Mouse (Mus musculus) liver, postnatal 0 days (tissue): ENCODE results near the gene Stxbp5. TPM values are rescaled to one million over a fixed set of nuclear protein-coding genes. Genes with fewer than 3 reads are reported as not detected.

ENCODE experiments used
- ATAC-seq: fragments of 200-750 bp; cut with Nextera tagmentation; 2 replicates; pipeline ENCODE4 v1.8.0; 2017; ENCODE audit warnings: mild to moderate bottlenecking, moderate library complexity
- DNase-seq: peaks from one replicate; pipeline ENCODE4 v3.0.0-alpha.2; 2016
- H3K27ac ChIP-seq: fragments of 300-500 bp; sonication (generic); 2 replicates; pipeline ENCODE4 v1.5.1; 2014; ENCODE audit warnings: antibody characterized with exemption, moderate library complexity, mild to moderate bottlenecking, low read depth
- H3K27me3 ChIP-seq: fragments of 300-500 bp; sonication (generic); 2 replicates; pipeline ENCODE4 v1.6.1; 2014; ENCODE audit warnings: low read length, control low read depth, mixed read lengths; ENCODE audit not compliant: insufficient read depth
- H3K36me3 ChIP-seq: fragments of 300-500 bp; sonication (generic); replicated peaks from 2 replicates; pipeline ENCODE4 v1.6.1; 2014; ENCODE audit warnings: mild to moderate bottlenecking, control low read depth, low read length, moderate library complexity, mixed read lengths; ENCODE audit not compliant: insufficient read depth
- H3K4me1 ChIP-seq: fragments of 300-500 bp; sonication (generic); 2 replicates; pipeline ENCODE4 v1.6.1; 2014; ENCODE audit warnings: antibody characterized with exemption, mild to moderate bottlenecking, control low read depth; ENCODE audit not compliant: insufficient read depth
- H3K4me2 ChIP-seq: fragments of 300-500 bp; sonication (generic); 2 replicates; pipeline ENCODE4 v1.6.1; 2014; ENCODE audit warnings: low read depth, mild to moderate bottlenecking, low read length, moderate library complexity, mixed read lengths
- H3K4me3 ChIP-seq: fragments of 300-500 bp; sonication (generic); 2 replicates; pipeline ENCODE4 v1.5.1; 2014; ENCODE audit warnings: low read depth, low read length
- H3K9ac ChIP-seq: fragments of 300-500 bp; sonication (generic); replicated peaks from 2 replicates; pipeline ENCODE4 v1.6.1; 2014; ENCODE audit warnings: mild to moderate bottlenecking, moderate library complexity
- H3K9me3 ChIP-seq: fragments of 300-500 bp; sonication (generic); 2 replicates; pipeline ENCODE4 v1.6.1; 2016; ENCODE audit warnings: mild to moderate bottlenecking, control low read depth, low read length, mixed read lengths
- CTCF ChIP-seq: sonication (generic); IDR thresholded peaks from 2 replicates; pipeline ENCODE4 v1.5.1; 2016; ENCODE audit warnings: antibody characterized with exemption, low read depth
- EP300 ChIP-seq: IDR thresholded peaks from 2 replicates; pipeline ENCODE4 v1.6.1; 2016; ENCODE audit warnings: antibody characterized with exemption, low read depth, mild to moderate bottlenecking
- WGBS: fragments of 180-500 bp; shearing (Covaris S2); extraction: QIAGEN DNeasy Blood & Tissue Kit; methylation state at CpG from one replicate; pipeline ENCODE4 v1.1.7; 2014; ENCODE audit not compliant: insufficient replicate concordance; 5-methylcytosine and 5-hydroxymethylcytosine counted together
- polyA plus RNA-seq: library from polyadenylated mRNA; unstranded; fragments of >200 nt; fragmentation: Nextera tagmentation; extraction: Ambion mirVana; gene quantifications from 2 replicates; pipeline ENCODE4 v1.2.1, GENCODE M21; 2015

The Stxbp5 gene
- polyA plus RNA-seq, 1 experiment from 2014 or later, result 2.2 TPM

- Histone ChIP-seq H3K4me1 (peaks cover 14% of the 10 kb centered on the region), H3K9ac (peak overlapping the region; percentile 93), H3K4me2 (peak overlapping the region; percentile 90), H3K9me3 (no peaks in the 10 kb centered on the region), H3K27ac (peak overlapping the region; percentile 95), H3K4me3 (peak overlapping the region; percentile 91), H3K27me3 (no peaks in the 10 kb centered on the region), H3K36me3 (no peaks in the 10 kb centered on the region)
- peak; percentile 57 for DNase-seq
- WGBS, result under 1% methylated on average over 63 of the region's 81 CpGs
- ATAC-seq, result peak; percentile 67
- TF ChIP-seq CTCF (no peak), EP300 (no peak)
Observed at GRCm38 (mm10) chr10:9900315-9901070, 386 bp downstream of the Stxbp5 start.

- 5% methylated on average over 15 of the region's 15 CpGs for WGBS
- H3K4me2 ChIP-seq, result peak overlapping the region; percentile 90
- H3K9me3 ChIP-seq, result no peaks in the 10 kb centered on the region
- 0 out of 2 replicates have a peak, but pooled peaks cover under 1% of the 10 kb centered on the region for H3K36me3 ChIP-seq
- H3K9ac ChIP-seq, result peak overlapping the region; percentile 93
- no peaks in the 10 kb centered on the region for H3K27me3 ChIP-seq
- TF ChIP-seq EP300, result no peak
- TF ChIP-seq CTCF, result no peak
- ATAC-seq (no peak), DNase-seq (no peak)
- H3K27ac ChIP-seq, result no peak overlapping the region
- peak overlapping the region; percentile 91 for H3K4me3 ChIP-seq
- peaks cover 18% of the 10 kb centered on the region for H3K4me1 ChIP-seq
Observed at GRCm38 (mm10) chr10:9899816-9900215, 1.1 kb downstream of the Stxbp5 start.

- peak overlapping the region; percentile 91 for H3K4me3 ChIP-seq
- H3K4me1 ChIP-seq, result peaks cover 18% of the 10 kb centered on the region
- no peaks in the 10 kb centered on the region for H3K9me3 ChIP-seq
- no peak for DNase-seq
- 16% methylated on average over 7 of the region's 7 CpGs for whole genome bisulfite sequencing
- TF ChIP-seq EP300, result no peak
- no peak for TF ChIP-seq CTCF
- H3K27ac ChIP-seq, result no peak overlapping the region
- H3K9ac ChIP-seq, result no peak overlapping the region
- no peak for ATAC-seq
- H3K36me3 ChIP-seq, result 0 out of 2 replicates have a peak, but pooled peaks cover 5% of the 10 kb centered on the region
- H3K4me2 ChIP-seq, result peak overlapping the region; percentile 90
- H3K27me3 ChIP-seq, result no peaks in the 10 kb centered on the region
Observed at GRCm38 (mm10) chr10:9899086-9899485, 1.8 kb downstream of the Stxbp5 start.

GRCm38 (mm10) chr10:9897852-9898251 is 3.0 kb downstream of the Stxbp5 start:
- no peak for DNase-seq
- no peak for ATAC-seq
- H3K27me3 ChIP-seq, result no peaks in the 10 kb centered on the region
- H3K36me3 ChIP-seq, result 0 out of 2 replicates have a peak, but pooled peaks cover 5% of the 10 kb centered on the region
- H3K9ac ChIP-seq, result no peak overlapping the region
- TF ChIP-seq CTCF (no peak), EP300 (no peak)
- no peak overlapping the region for H3K4me3 ChIP-seq
- peaks cover 18% of the 10 kb centered on the region for H3K4me1 ChIP-seq
- WGBS, result 79% methylated on average over 5 of the region's 5 CpGs
- H3K27ac ChIP-seq, result no peak overlapping the region
- no peaks in the 10 kb centered on the region for H3K9me3 ChIP-seq
- 0 out of 2 replicates have a peak overlapping the region, but pooled peaks have one; percentile 7 for H3K4me2 ChIP-seq

GRCm38 (mm10) chr10:9893562-9893961 is 7.3 kb downstream of the Stxbp5 start:
- H3K9ac ChIP-seq, result no peak overlapping the region
- no peak overlapping the region for H3K27ac ChIP-seq
- no peak overlapping the region for H3K4me3 ChIP-seq
- peaks cover 6% of the 10 kb centered on the region; the same call in 1 of the 2 replicates for H3K4me1 ChIP-seq
- no peaks in the 10 kb centered on the region for H3K27me3 ChIP-seq
- H3K4me2 ChIP-seq, result no peak overlapping the region
- H3K9me3 ChIP-seq, result no peaks in the 10 kb centered on the region
- TF ChIP-seq EP300, result no peak
- no peak for TF ChIP-seq CTCF
- H3K36me3 ChIP-seq, result 0 out of 2 replicates have a peak, but pooled peaks cover 7% of the 10 kb centered on the region
- 50% methylated on average over 2 of the region's 2 CpGs for WGBS
- DNase-seq (no peak), ATAC-seq (no peak)

- Histone ChIP-seq H3K9ac (no peak overlapping the region), H3K36me3 (peaks cover 9% of the 10 kb centered on the region), H3K4me2 (no peak overlapping the region), H3K9me3 (no peaks in the 10 kb centered on the region), H3K27ac (no peak overlapping the region), H3K27me3 (no peaks in the 10 kb centered on the region), H3K4me1 (peaks cover 2% of the 10 kb centered on the region), H3K4me3 (no peak overlapping the region)
- TF ChIP-seq EP300 (no peak), CTCF (no peak)
- ATAC-seq (no peak), DNase-seq (no peak)
- 46% methylated on average over 8 of the region's 8 CpGs for WGBS
Observed at GRCm38 (mm10) chr10:9889651-9890050, 11.2 kb downstream of the Stxbp5 start.
